Mouse (Mus musculus): Measurements from ENCODE around the gene Tiparp. TPM values are rescaled to one million over a fixed set of nuclear protein-coding genes. Genes with fewer than 3 reads are reported as not detected.

Tiparp gene
- polyA plus RNA-seq, 2 experiments, result 1.5 to 6.1 TPM

DNA sequence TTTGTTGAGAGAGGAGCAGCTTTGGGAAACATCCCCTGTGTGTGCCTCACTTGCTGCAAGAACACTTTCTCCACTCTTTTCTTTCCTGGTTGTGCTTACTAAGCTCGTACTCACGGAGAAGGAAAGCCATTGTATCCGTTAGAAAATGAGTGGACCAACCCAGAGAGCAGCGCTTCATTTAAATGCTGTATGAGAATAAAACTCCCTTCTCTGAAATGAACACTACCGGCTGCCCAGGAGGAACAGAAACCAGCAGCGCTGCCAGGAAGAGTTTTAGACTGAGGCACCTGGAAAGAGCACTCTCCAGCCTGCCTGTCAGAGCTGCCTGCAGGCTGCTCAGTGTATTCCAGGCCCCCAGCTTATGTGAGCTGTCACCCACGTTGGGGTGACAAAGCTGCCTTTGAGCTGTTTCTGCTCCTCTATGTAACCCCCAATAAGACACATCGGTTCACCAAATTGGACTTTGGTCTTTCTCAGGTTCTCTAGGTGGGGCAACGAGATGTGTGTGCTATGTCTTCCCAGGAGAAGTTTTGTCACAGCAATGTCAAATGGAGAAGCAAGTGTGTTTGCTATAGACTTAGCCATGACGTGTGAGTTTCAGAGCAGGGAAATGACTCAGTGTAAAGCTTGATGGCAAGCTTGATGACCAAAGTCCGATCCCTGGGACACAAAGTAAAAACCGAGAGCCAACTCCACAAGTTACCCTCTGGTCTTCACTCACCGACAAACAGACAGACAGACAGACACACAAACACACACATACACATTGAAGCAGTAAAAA is 10.3 kb upstream of the Tiparp start:
- Histone ChIP-seq H3K4me2 (ENCODE audit: low read depth) (no peak overlapping the region), H3K9me3 (ENCODE audit: control insufficient read depth, low read length) (no peaks in the 10 kb centered on the region), H3K27me3 (ENCODE audit: control insufficient read depth, insufficient read depth, low read length) (no peaks in the 10 kb centered on the region), H3K36me3 (replicated peaks; ENCODE audit: control insufficient read depth, insufficient read depth, low read depth) (no peaks in the 10 kb centered on the region), H3K4me1 (replicated peaks; ENCODE audit: control insufficient read depth in 2 of 2, insufficient read depth in 2 of 2, low read length in 1 of 2) (peaks cover 0 to 3% of the 10 kb centered on the region in 2 experiments; a peak in 1 of 4 replicates), H3K9ac (replicated peaks) (no peak overlapping the region), H3K27ac (no peak overlapping the region), H3K4me3 (ENCODE audit: insufficient read depth in 1 of 2, low read depth in 2 of 2, low read length in 2 of 2) (no peak overlapping the region)
- DNase-seq (ENCODE audit: low read depth in 3 of 3, low spot score in 3 of 3) (no peak), ATAC-seq (ENCODE audit: insufficient read depth) (no peak)
- 49% methylated on average over 13 of the region's 13 CpGs for WGBS (ENCODE audit: insufficient replicate concordance)
- TF ChIP-seq CTCF (IDR thresholded peaks at IDR 0.05; ENCODE audit: low read depth) (no peak), EP300 (IDR thresholded peaks at IDR 0.05; ENCODE audit: low read depth) (no peak)

DNA sequence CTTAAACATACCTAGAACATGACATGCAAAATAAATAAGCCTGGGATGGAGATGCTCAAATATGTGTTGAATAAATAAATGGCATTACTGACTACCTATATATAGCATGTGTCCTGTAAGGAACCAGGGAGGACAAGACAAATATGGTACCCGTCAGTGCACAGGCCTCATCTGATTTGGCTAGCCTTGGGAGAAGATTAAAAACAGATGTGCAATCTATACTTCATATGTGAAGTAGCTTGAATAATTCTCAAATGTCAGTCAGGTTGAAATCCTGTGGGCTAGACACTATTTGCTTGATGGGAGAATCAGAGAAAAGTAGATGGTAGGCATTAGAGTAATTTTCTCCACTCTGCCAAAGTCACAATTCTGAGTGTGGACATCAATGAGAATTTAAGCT is 6.8 kb upstream of the Tiparp start:
- TF ChIP-seq EP300 (IDR thresholded peaks at IDR 0.05; ENCODE audit: low read depth), result no peak
- TF ChIP-seq CTCF (IDR thresholded peaks at IDR 0.05; ENCODE audit: low read depth), result no peak
- no peak for DNase-seq (ENCODE audit: low read depth in 3 of 3, low spot score in 3 of 3)

DNA sequence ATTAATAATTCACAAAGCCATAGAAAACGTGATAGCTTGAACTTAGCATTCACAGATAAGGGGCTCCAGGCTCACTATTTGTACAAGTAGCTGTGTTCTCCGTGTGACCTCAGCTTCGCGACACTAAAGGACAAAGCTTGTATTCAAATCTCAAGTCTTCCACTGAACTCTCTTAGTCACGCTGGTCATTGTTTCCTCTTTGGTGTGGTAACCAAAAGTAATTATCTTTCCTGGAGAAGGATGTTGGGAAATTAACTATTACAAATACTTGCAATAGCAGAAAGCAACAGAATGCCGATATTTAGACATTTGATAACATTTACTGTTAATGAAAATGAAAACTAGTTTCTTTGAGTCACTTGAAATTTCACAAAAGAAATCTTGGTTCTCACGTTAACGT is 4.8 kb upstream of the Tiparp start:
- Histone ChIP-seq H3K4me1 (replicated peaks; ENCODE audit: control insufficient read depth in 2 of 2, insufficient read depth in 2 of 2, low read length in 1 of 2) (no peaks in the 10 kb centered on the region), H3K4me3 (ENCODE audit: insufficient read depth in 1 of 2, low read depth in 2 of 2, low read length in 2 of 2) (no peak overlapping the region), H3K9ac (replicated peaks) (no peak overlapping the region), H3K27ac (no peak overlapping the region), H3K4me2 (ENCODE audit: low read depth) (no peak overlapping the region), H3K27me3 (ENCODE audit: control insufficient read depth, insufficient read depth, low read length) (no peaks in the 10 kb centered on the region), H3K9me3 (ENCODE audit: control insufficient read depth, low read length) (no peaks in the 10 kb centered on the region), H3K36me3 (replicated peaks; ENCODE audit: control insufficient read depth, insufficient read depth, low read depth) (no peaks in the 10 kb centered on the region)
- DNase-seq (ENCODE audit: low read depth in 3 of 3, low spot score in 3 of 3), result no peak
- WGBS (ENCODE audit: insufficient replicate concordance), result 55% methylated on average over 8 of the region's 8 CpGs
- TF ChIP-seq EP300 (IDR thresholded peaks at IDR 0.05; ENCODE audit: low read depth), result no peak
- TF ChIP-seq CTCF (IDR thresholded peaks at IDR 0.05; ENCODE audit: low read depth), result no peak
- ATAC-seq (ENCODE audit: insufficient read depth), result no peak

More for the DNA sequence above, 6.8 kb upstream of the Tiparp start:
- ATAC-seq (ENCODE audit: insufficient read depth), result no peak
- Histone ChIP-seq H3K27me3 (ENCODE audit: control insufficient read depth, insufficient read depth, low read length) (no peaks in the 10 kb centered on the region), H3K36me3 (replicated peaks; ENCODE audit: control insufficient read depth, insufficient read depth, low read depth) (no peaks in the 10 kb centered on the region), H3K27ac (no peak overlapping the region), H3K4me3 (ENCODE audit: insufficient read depth in 1 of 2, low read depth in 2 of 2, low read length in 2 of 2) (no peak overlapping the region), H3K9me3 (ENCODE audit: control insufficient read depth, low read length) (no peaks in the 10 kb centered on the region), H3K4me1 (replicated peaks; ENCODE audit: control insufficient read depth in 2 of 2, insufficient read depth in 2 of 2, low read length in 1 of 2) (peaks cover 0 to 3% of the 10 kb centered on the region in 2 experiments; a peak in 1 of 4 replicates), H3K9ac (replicated peaks) (no peak overlapping the region), H3K4me2 (ENCODE audit: low read depth) (no peak overlapping the region)
- 72% methylated on average over 1 of the region's 1 CpGs for WGBS (ENCODE audit: insufficient replicate concordance)

DNA sequence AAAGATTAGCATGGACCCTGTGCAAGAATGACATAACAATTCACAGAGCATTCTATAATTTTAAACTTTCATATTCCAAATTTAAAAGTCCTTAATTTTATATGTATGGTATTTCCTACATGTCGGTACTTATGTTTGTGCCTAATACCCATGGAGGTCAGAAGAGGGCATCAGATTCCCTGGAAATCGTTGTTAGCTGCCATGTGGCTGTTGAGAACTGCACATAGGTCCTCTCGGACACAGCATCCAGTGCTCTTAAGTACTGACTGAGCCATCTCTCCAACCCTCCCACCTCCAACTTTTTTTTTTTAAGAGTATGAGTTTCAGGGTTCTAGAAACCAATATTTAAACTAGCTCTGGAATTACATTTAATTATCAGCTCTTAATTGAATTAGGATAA is 2.5 kb upstream of the Tiparp start:
- Histone ChIP-seq H3K27me3 (ENCODE audit: control insufficient read depth, insufficient read depth, low read length) (no peaks in the 10 kb centered on the region), H3K36me3 (replicated peaks; ENCODE audit: control insufficient read depth, insufficient read depth, low read depth) (no peaks in the 10 kb centered on the region), H3K4me3 (ENCODE audit: insufficient read depth in 1 of 2, low read depth in 2 of 2, low read length in 2 of 2) (no peak overlapping the region), H3K4me1 (replicated peaks; ENCODE audit: control insufficient read depth in 2 of 2, insufficient read depth in 2 of 2, low read length in 1 of 2) (peaks cover 0 to 2% of the 10 kb centered on the region in 2 experiments; a peak in 1 of 4 replicates), H3K27ac (no peak overlapping the region), H3K4me2 (ENCODE audit: low read depth) (no peak overlapping the region), H3K9me3 (ENCODE audit: control insufficient read depth, low read length) (no peaks in the 10 kb centered on the region), H3K9ac (replicated peaks) (no peak overlapping the region)
- TF ChIP-seq EP300 (IDR thresholded peaks at IDR 0.05; ENCODE audit: low read depth), result no peak
- TF ChIP-seq CTCF (IDR thresholded peaks at IDR 0.05; ENCODE audit: low read depth), result no peak
- 49% methylated on average over 3 of the region's 3 CpGs for WGBS (ENCODE audit: insufficient replicate concordance)
- DNase-seq (ENCODE audit: low read depth in 3 of 3, low spot score in 3 of 3), result no peak
- ATAC-seq (ENCODE audit: insufficient read depth), result no peak

DNA sequence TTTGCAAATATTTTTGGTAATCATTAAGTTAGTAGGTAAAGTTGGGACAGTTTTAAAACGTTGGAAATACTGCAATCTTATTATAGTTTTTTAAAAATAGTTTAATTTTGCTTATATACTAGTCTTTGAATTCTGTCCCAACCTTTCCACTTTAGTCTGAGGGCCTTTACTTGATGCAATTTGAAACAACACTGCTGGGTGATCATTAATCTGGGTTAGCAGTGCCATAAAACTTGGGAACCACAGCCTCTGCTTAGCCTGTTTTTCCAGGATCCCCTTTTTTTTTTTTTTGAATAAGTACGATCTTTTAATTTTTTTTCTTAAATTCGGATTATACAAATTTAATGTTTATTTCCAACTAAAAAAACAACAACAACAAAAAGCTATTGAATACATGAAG is 1.0 kb upstream of the Tiparp start:
- no peaks in the 10 kb centered on the region for H3K27me3 ChIP-seq (ENCODE audit: control insufficient read depth, insufficient read depth, low read length)
- no peak for DNase-seq (ENCODE audit: low read depth in 3 of 3, low spot score in 3 of 3)
- no peaks in the 10 kb centered on the region for H3K9me3 ChIP-seq (ENCODE audit: control insufficient read depth, low read length)
- H3K36me3 ChIP-seq (replicated peaks; ENCODE audit: control insufficient read depth, insufficient read depth, low read depth), result no peaks in the 10 kb centered on the region
- no peak overlapping the region for H3K27ac ChIP-seq
- WGBS (ENCODE audit: insufficient replicate concordance), result 17% methylated on average over 3 of the region's 3 CpGs
- ATAC-seq (ENCODE audit: insufficient read depth), result no peak
- peak overlapping the region; percentile 98 for H3K4me2 ChIP-seq (ENCODE audit: low read depth)
- TF ChIP-seq CTCF (IDR thresholded peaks at IDR 0.05; ENCODE audit: low read depth) (no peak), EP300 (IDR thresholded peaks at IDR 0.05; ENCODE audit: low read depth) (no peak)
- H3K4me3 ChIP-seq (ENCODE audit: insufficient read depth in 1 of 2, low read depth in 2 of 2, low read length in 2 of 2), result peak overlapping the region in 1 of 2 experiments; percentile 76; a peak in 2 of 4 replicates
- H3K4me1 ChIP-seq (replicated peaks; ENCODE audit: control insufficient read depth in 2 of 2, insufficient read depth in 2 of 2, low read length in 1 of 2), result peaks cover 0 to 2% of the 10 kb centered on the region in 2 experiments; a peak in 1 of 4 replicates
- peak overlapping the region; percentile 63 for H3K9ac ChIP-seq (replicated peaks)
